Mouse (Mus musculus) midbrain, embryonic 13.5 days (tissue): ENCODE measurements at regions not wholly inside any gene's neighbourhood (a gene's known extent, or its start where the extent isn't known, plus 50 kb on each side); places are given as distances from the start of the nearest gene placed in this dataset.
A peak's percentile ranks its signal among the peaks of the same experiment; 100 is the strongest.
"Not testable (repeated sequence)": the region's sequence is repeated elsewhere in the genome, so short reads cannot be mapped to it uniquely, and the experiment has no call there.

Experiments
- ATAC-seq: fragments of 200-750 bp; cut with Nextera tagmentation; 2 replicates; pipeline ENCODE4 v1.8.0; 2017; ENCODE audit warnings: mild to moderate bottlenecking, moderate TSS enrichment, moderate library complexity
- H3K27ac ChIP-seq: fragments of 300-500 bp; sonication (generic); 2 replicates; pipeline ENCODE4 v1.5.1; 2015; ENCODE audit warnings: inconsistent platforms, mild to moderate bottlenecking, moderate library complexity
- H3K27me3 ChIP-seq: fragments of 300-500 bp; sonication (generic); 2 replicates; pipeline ENCODE4 v1.6.1; 2015; ENCODE audit warnings: mild to moderate bottlenecking, inconsistent platforms
- H3K36me3 ChIP-seq: fragments of 300-500 bp; sonication (generic); 2 replicates; pipeline ENCODE4 v1.6.1; 2015; ENCODE audit warnings: mild to moderate bottlenecking, inconsistent platforms
- H3K4me1 ChIP-seq: fragments of 300-500 bp; sonication (generic); replicated peaks from 2 replicates; pipeline ENCODE4 v1.6.1; 2015; ENCODE audit warnings: inconsistent platforms
- H3K4me2 ChIP-seq: fragments of 300-500 bp; sonication (generic); replicated peaks from 2 replicates; pipeline ENCODE4 v1.6.1; 2015; ENCODE audit warnings: moderate library complexity, mild to moderate bottlenecking, inconsistent platforms
- H3K4me3 ChIP-seq: fragments of 300-500 bp; sonication (generic); replicated peaks from 2 replicates; pipeline ENCODE4 v1.5.1; 2015; ENCODE audit warnings: mild to moderate bottlenecking, inconsistent platforms
- H3K9ac ChIP-seq: fragments of 300-500 bp; sonication (generic); replicated peaks from 2 replicates; pipeline ENCODE4 v1.6.1; 2015; ENCODE audit warnings: mild to moderate bottlenecking, inconsistent platforms
- H3K9me3 ChIP-seq: fragments of 300-500 bp; sonication (generic); 2 replicates; pipeline ENCODE4 v1.6.1; 2016; ENCODE audit warnings: mild to moderate bottlenecking, inconsistent platforms
- WGBS: fragments of 180-500 bp; shearing (Covaris S2); methylation state at CpG from one replicate; pipeline ENCODE4 v1.1.7; 2015; 5-methylcytosine and 5-hydroxymethylcytosine counted together

GRCm38 (mm10) chr8:100393327-100393726 is 977.1 kb upstream of the Cdh8 start:
- Histone ChIP-seq H3K4me1 (no peaks in the 10 kb centered on the region), H3K27me3 (no peaks in the 10 kb centered on the region), H3K9ac (no peak overlapping the region), H3K4me3 (no peak overlapping the region), H3K27ac (no peak overlapping the region), H3K4me2 (no peak overlapping the region), H3K36me3 (no peaks in the 10 kb centered on the region), H3K9me3 (peaks cover 6% of the 10 kb centered on the region; the same call in 1 of the 2 replicates)
- ATAC-seq, result no peak
- 80% methylated on average over 3 of the region's 3 CpGs for WGBS

- no peaks in the 10 kb centered on the region for H3K36me3 ChIP-seq
- no peaks in the 10 kb centered on the region for H3K9me3 ChIP-seq
- peak; percentile 14; the same call in 1 of the 2 replicates for ATAC-seq
- no peak overlapping the region for H3K9ac ChIP-seq
- no peak overlapping the region for H3K4me3 ChIP-seq
- 0 out of 2 replicates have a peak, but pooled peaks cover 4% of the 10 kb centered on the region for H3K4me1 ChIP-seq
- no peak overlapping the region for H3K27ac ChIP-seq
- H3K4me2 ChIP-seq, result no peak overlapping the region
- 0 out of 2 replicates have a peak, but pooled peaks cover 3% of the 10 kb centered on the region for H3K27me3 ChIP-seq
These were observed 951.4 kb upstream of the Cdh8 start for GRCm38 (mm10) chr8:100367663-100368062.

GRCm38 (mm10) chr8:100362772-100363171 is 946.5 kb upstream of the Cdh8 start:
- no peak for ATAC-seq
- 51% methylated on average over 2 of the region's 2 CpGs for WGBS
- Histone ChIP-seq H3K36me3 (no peaks in the 10 kb centered on the region), H3K4me2 (no peak overlapping the region), H3K27me3 (0 out of 2 replicates have a peak, but pooled peaks cover 3% of the 10 kb centered on the region), H3K9me3 (0 out of 2 replicates have a peak, but pooled peaks cover 3% of the 10 kb centered on the region), H3K27ac (no peak overlapping the region), H3K4me3 (no peak overlapping the region), H3K9ac (no peak overlapping the region), H3K4me1 (no peaks in the 10 kb centered on the region)

- not testable (repeated sequence) for H3K9me3 ChIP-seq, H3K4me3 ChIP-seq, H3K4me1 ChIP-seq, H3K27me3 ChIP-seq, ATAC-seq, H3K4me2 ChIP-seq, H3K27ac ChIP-seq, H3K36me3 ChIP-seq, H3K9ac ChIP-seq
- WGBS, result 95% methylated on average over 15 of the region's 15 CpGs
These were observed 944.3 kb upstream of the Cdh8 start for GRCm38 (mm10) chr8:100360541-100360940.

GRCm38 (mm10) chr8:100334528-100334927 is 918.3 kb upstream of the Cdh8 start:
- H3K4me3 ChIP-seq, result no peak overlapping the region
- no peaks in the 10 kb centered on the region for H3K4me1 ChIP-seq
- WGBS, result 54% methylated on average over 2 of the region's 2 CpGs
- no peaks in the 10 kb centered on the region for H3K27me3 ChIP-seq
- H3K9me3 ChIP-seq, result no peaks in the 10 kb centered on the region
- ATAC-seq, result no peak
- no peaks in the 10 kb centered on the region for H3K36me3 ChIP-seq
- no peak overlapping the region for H3K9ac ChIP-seq
- H3K4me2 ChIP-seq, result no peak overlapping the region
- no peak overlapping the region for H3K27ac ChIP-seq

- no peaks in the 10 kb centered on the region for H3K4me1 ChIP-seq
- no peak overlapping the region for H3K4me2 ChIP-seq
- no peak for ATAC-seq
- no peaks in the 10 kb centered on the region for H3K27me3 ChIP-seq
- no peaks in the 10 kb centered on the region for H3K36me3 ChIP-seq
- H3K9ac ChIP-seq, result no peak overlapping the region
- no peaks in the 10 kb centered on the region for H3K9me3 ChIP-seq
- H3K27ac ChIP-seq, result no peak overlapping the region
- H3K4me3 ChIP-seq, result no peak overlapping the region
- 70% methylated on average over 4 of the region's 4 CpGs for WGBS
These were observed 909.3 kb upstream of the Cdh8 start for GRCm38 (mm10) chr8:100325616-100326015.

- Histone ChIP-seq H3K27ac (no peak overlapping the region), H3K36me3 (no peaks in the 10 kb centered on the region), H3K9me3 (no peaks in the 10 kb centered on the region), H3K9ac (no peak overlapping the region), H3K27me3 (no peaks in the 10 kb centered on the region), H3K4me3 (no peak overlapping the region), H3K4me1 (no peaks in the 10 kb centered on the region), H3K4me2 (no peak overlapping the region)
- no peak for ATAC-seq
- WGBS, result 100% methylated on average over 1 of the region's 1 CpGs
These were observed 907.2 kb upstream of the Cdh8 start for GRCm38 (mm10) chr8:100323471-100323870.

GRCm38 (mm10) chr8:100298191-100298590 is 881.9 kb upstream of the Cdh8 start:
- no peak overlapping the region for H3K4me3 ChIP-seq
- H3K27me3 ChIP-seq, result no peaks in the 10 kb centered on the region
- H3K9me3 ChIP-seq, result no peaks in the 10 kb centered on the region
- no peak overlapping the region for H3K27ac ChIP-seq
- 86% methylated on average over 3 of the region's 3 CpGs for WGBS
- H3K4me1 ChIP-seq, result no peaks in the 10 kb centered on the region
- H3K4me2 ChIP-seq, result no peak overlapping the region
- H3K36me3 ChIP-seq, result no peaks in the 10 kb centered on the region
- no peak for ATAC-seq
- H3K9ac ChIP-seq, result no peak overlapping the region

GRCm38 (mm10) chr8:100292588-100292987 is 876.3 kb upstream of the Cdh8 start:
- no peak for ATAC-seq
- Histone ChIP-seq H3K36me3 (no peaks in the 10 kb centered on the region), H3K27ac (no peak overlapping the region), H3K27me3 (no peaks in the 10 kb centered on the region), H3K9ac (no peak overlapping the region), H3K4me1 (no peaks in the 10 kb centered on the region), H3K4me3 (no peak overlapping the region), H3K9me3 (no peaks in the 10 kb centered on the region), H3K4me2 (no peak overlapping the region)
- 34% methylated on average over 1 of the region's 1 CpGs for WGBS

- H3K27ac ChIP-seq, result no peak overlapping the region
- H3K9ac ChIP-seq, result no peak overlapping the region
- no peaks in the 10 kb centered on the region for H3K36me3 ChIP-seq
- no peaks in the 10 kb centered on the region for H3K9me3 ChIP-seq
- no peak for ATAC-seq
- no peak overlapping the region for H3K4me2 ChIP-seq
- no peak overlapping the region for H3K4me3 ChIP-seq
- H3K27me3 ChIP-seq, result no peaks in the 10 kb centered on the region
- 33% methylated on average over 1 of the region's 1 CpGs for WGBS
- H3K4me1 ChIP-seq, result no peaks in the 10 kb centered on the region
These were observed 875.7 kb upstream of the Cdh8 start for GRCm38 (mm10) chr8:100291981-100292380.
